8 mouse cellular contexts compared by ENCODE assay signal in genomic region chr3:88460983-88461696, GRCm38 (mm10). TPM values are rescaled to one million over a fixed set of nuclear protein-coding genes. Genes with fewer than 3 reads are reported as not detected.
DNase-seq lines count a peak whose midpoint lies in the region; ATAC-seq lines count a peak whose summit lies in the region.

Gene Sema4a (minus strand): TSS chr3:88461182.

- H3K4me1 ChIP-seq in brown adipose tissue, adult 24 weeks (ENCODE audit: control insufficient read depth, insufficient read depth, insufficient read length, low read length) = peaks cover 16% of the 10 kb centered on the region
- peaks cover 9% of the 10 kb centered on the region for H3K4me1 ChIP-seq in intestine, embryonic 14.5 days (replicated peaks; ENCODE audit: control insufficient read depth, insufficient read depth, low read length)

- no peaks in the 10 kb centered on the region for H3K27me3 ChIP-seq in intestine, embryonic 14.5 days (replicated peaks; ENCODE audit: control insufficient read depth, insufficient read depth, low read length)

- H3K4me2 ChIP-seq in intestine, embryonic 14.5 days (ENCODE audit: low read length) = no peak within 1 kb of the TSS

- 46% methylated on average over 12 of the region's 12 CpGs for WGBS in intestine, embryonic 14.5 days

- no peak for DNase-seq in layer of hippocampus, adult 8-10 months (ENCODE audit: low spot score in 2 of 2)
- DNase-seq in layer of hippocampus, adult 9-11 months = no peak
- no peak for DNase-seq in intestine, embryonic 14.5 days (ENCODE audit: low spot score)
- DNase-seq in lung, postnatal 10 days = peak; percentile 71
- no peak for DNase-seq in gastrocnemius, adult 8-10 months (ENCODE audit: low spot score in 2 of 2)
- no peak for DNase-seq in urinary bladder, postnatal 36 days (ENCODE audit: low spot score in 2 of 2)
- DNase-seq in cerebellum, adult 11 months = no peak

- no peaks in the 10 kb centered on the region for H3K36me3 ChIP-seq in intestine, embryonic 14.5 days (ENCODE audit: control insufficient read depth, insufficient read depth, low read length)

- no peak within 1 kb of the TSS for H3K9ac ChIP-seq in intestine, embryonic 14.5 days (ENCODE audit: low read length)

- H3K4me3 ChIP-seq in brown adipose tissue, adult 24 weeks (ENCODE audit: insufficient read depth, low read depth, low read length) = no peak within 1 kb of the TSS
- no peak within 1 kb of the TSS for H3K4me3 ChIP-seq in intestine, embryonic 14.5 days (ENCODE audit: low read depth, low read length)

- peak within 1 kb of the TSS; percentile 49 for H3K27ac ChIP-seq in brown adipose tissue, adult 24 weeks (replicated peaks; ENCODE audit: low read depth, low read length)
- H3K27ac ChIP-seq in intestine, embryonic 14.5 days (ENCODE audit: low read depth) = no peak within 1 kb of the TSS

- H3K9me3 ChIP-seq in intestine, embryonic 14.5 days (ENCODE audit: control insufficient read depth, low read length) = no peaks in the 10 kb centered on the region

- no peak for ATAC-seq in intestine, embryonic 14.5 days (replicated peaks; ENCODE audit: low FRiP score, low TSS enrichment, low read depth)

RNA-seq across cellular contexts. Expression of gene Sema4a, which starts in this region (rescaled TPM):
- total RNA-seq in layer of hippocampus, adult 8-10 months (2022) = 10 to 100 TPM; 43.0 to 52.1 (median 50.8) TPM
- 25.7 and 30.2 TPM in 2 replicates for polyA plus RNA-seq in brown adipose tissue, adult 24 weeks (2012; ENCODE audit: insufficient read depth, insufficient read length, missing spikeins)
- polyA plus RNA-seq in intestine, embryonic 14.5 days (2014; fragmentation: Nextera tagmentation; extraction: Ambion mirVana) = 11.1 and 13.3 TPM in 2 replicates
- total RNA-seq in gastrocnemius, adult 8-10 months (2022) = 1 to 10 TPM in 2 of 4 experiments, under 1 TPM in 2; 0.48 to 1.2 (median 1.00) TPM

Comparison
In these comparisons a context has a peak if more than half of its experiments do, and no peak if none do; other contexts are left out.
1. RNA of gene Sema4a (total RNA-seq): 43.0 to 52.1 TPM in layer of hippocampus, adult 8-10 months; 0.48 to 1.2 TPM in gastrocnemius, adult 8-10 months; every median in the first group is over 10 times any median in the second.